Mouse (Mus musculus) heart, embryonic 10.5 days (tissue): ENCODE measurements at regions not wholly inside any gene's neighbourhood (a gene's known extent, or its start where the extent isn't known, plus 50 kb on each side); places are given as distances from the start of the nearest gene placed in this dataset.

Source experiments
- DNase-seq: peaks from one replicate; pipeline ENCODE4 v3.0.0-alpha.2; 2017; ENCODE audit warnings: low spot score
- H3K27ac ChIP-seq: fragments of 300-500 bp; sonication (generic); 2 replicates; pipeline ENCODE4 v1.5.1; 2016; ENCODE audit warnings: mild to moderate bottlenecking
- H3K27me3 ChIP-seq: fragments of 300-500 bp; sonication (generic); 2 replicates; pipeline ENCODE4 v1.6.1; 2016; ENCODE audit warnings: mild to moderate bottlenecking; ENCODE audit not compliant: poor library complexity, insufficient read depth, severe bottlenecking
- H3K36me3 ChIP-seq: fragments of 300-500 bp; sonication (generic); 2 replicates; pipeline ENCODE4 v1.6.1; 2016; ENCODE audit warnings: mild to moderate bottlenecking, moderate library complexity
- H3K4me1 ChIP-seq: fragments of 300-500 bp; sonication (generic); 2 replicates; pipeline ENCODE4 v1.6.1; 2016; ENCODE audit warnings: mild to moderate bottlenecking
- H3K4me3 ChIP-seq: fragments of 300-500 bp; sonication (generic); 2 replicates; pipeline ENCODE4 v1.5.1; 2016; ENCODE audit warnings: mild to moderate bottlenecking, moderate library complexity
- H3K9me3 ChIP-seq: fragments of 300-500 bp; sonication (generic); 2 replicates; pipeline ENCODE4 v1.6.1; 2016; ENCODE audit warnings: mild to moderate bottlenecking, moderate library complexity
- WGBS: fragments of 180-500 bp; shearing (Covaris S2); methylation state at CpG from one replicate; pipeline ENCODE4 v1.1.7; 2016; 5-methylcytosine and 5-hydroxymethylcytosine counted together

- Histone ChIP-seq H3K27ac (no peak overlapping the region), H3K27me3 (no peaks in the 10 kb centered on the region), H3K4me3 (no peak overlapping the region), H3K9me3 (no peaks in the 10 kb centered on the region), H3K4me1 (peaks cover 21% of the 10 kb centered on the region), H3K36me3 (no peaks in the 10 kb centered on the region)
- WGBS = 85% methylated on average over 7 of the region's 7 CpGs
- no peak for DNase-seq
Observed at GRCm38 (mm10) chr13:97538441-97538840, 222.0 kb downstream of the Gm10260 start.

GRCm38 (mm10) chr13:97537686-97538085, 222.7 kb downstream of the Gm10260 start:
- Histone ChIP-seq H3K4me3 (no peak overlapping the region), H3K9me3 (no peaks in the 10 kb centered on the region), H3K27ac (no peak overlapping the region), H3K4me1 (peaks cover 28% of the 10 kb centered on the region), H3K36me3 (no peaks in the 10 kb centered on the region), H3K27me3 (no peaks in the 10 kb centered on the region)
- WGBS = 79% methylated on average over 7 of the region's 7 CpGs
- no peak for DNase-seq

DNA sequence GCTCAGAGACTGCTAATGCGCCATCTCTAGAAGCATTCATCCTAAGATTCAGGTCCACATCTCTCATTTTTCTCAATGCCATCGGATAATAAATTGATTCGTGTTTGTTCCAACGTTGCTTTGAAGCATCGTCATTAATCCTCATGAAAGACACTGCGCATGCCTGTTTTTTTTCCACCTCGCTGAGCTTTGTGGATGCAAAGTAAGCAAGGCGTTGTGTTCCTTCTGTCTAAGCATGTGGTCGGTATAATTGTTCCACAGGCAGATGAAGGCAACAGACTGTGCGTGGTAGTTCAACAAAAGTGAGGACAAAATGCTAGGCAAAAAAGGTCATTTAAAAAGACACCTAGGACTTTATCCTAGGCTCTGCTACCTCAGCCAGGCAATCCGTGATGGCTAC, 223.2 kb downstream of the Gm10260 start:
- H3K9me3 ChIP-seq = no peaks in the 10 kb centered on the region
- H3K4me3 ChIP-seq = no peak overlapping the region
- H3K4me1 ChIP-seq = peaks cover 29% of the 10 kb centered on the region
- DNase-seq = no peak
- WGBS = 86% methylated on average over 11 of the region's 11 CpGs
- H3K27me3 ChIP-seq = no peaks in the 10 kb centered on the region
- no peak overlapping the region for H3K27ac ChIP-seq
- H3K36me3 ChIP-seq = no peaks in the 10 kb centered on the region

- Histone ChIP-seq H3K27me3 (no peaks in the 10 kb centered on the region), H3K4me1 (peaks cover 38% of the 10 kb centered on the region), H3K9me3 (no peaks in the 10 kb centered on the region), H3K27ac (peak overlapping the region; percentile 47), H3K4me3 (no peak overlapping the region), H3K36me3 (no peaks in the 10 kb centered on the region)
- WGBS = 59% methylated on average over 11 of the region's 11 CpGs
- peak; percentile 81 for DNase-seq
Observed at GRCm38 (mm10) chr13:97533896-97534666, 226.4 kb downstream of the Gm10260 start.

GRCm38 (mm10) chr13:97531181-97531580, 229.3 kb downstream of the Gm10260 start:
- H3K36me3 ChIP-seq = no peaks in the 10 kb centered on the region
- no peak overlapping the region for H3K4me3 ChIP-seq
- peaks cover 46% of the 10 kb centered on the region for H3K4me1 ChIP-seq
- DNase-seq = no peak
- WGBS = 82% methylated on average over 2 of the region's 2 CpGs
- no peaks in the 10 kb centered on the region for H3K27me3 ChIP-seq
- H3K9me3 ChIP-seq = no peaks in the 10 kb centered on the region
- no peak overlapping the region for H3K27ac ChIP-seq

DNA sequence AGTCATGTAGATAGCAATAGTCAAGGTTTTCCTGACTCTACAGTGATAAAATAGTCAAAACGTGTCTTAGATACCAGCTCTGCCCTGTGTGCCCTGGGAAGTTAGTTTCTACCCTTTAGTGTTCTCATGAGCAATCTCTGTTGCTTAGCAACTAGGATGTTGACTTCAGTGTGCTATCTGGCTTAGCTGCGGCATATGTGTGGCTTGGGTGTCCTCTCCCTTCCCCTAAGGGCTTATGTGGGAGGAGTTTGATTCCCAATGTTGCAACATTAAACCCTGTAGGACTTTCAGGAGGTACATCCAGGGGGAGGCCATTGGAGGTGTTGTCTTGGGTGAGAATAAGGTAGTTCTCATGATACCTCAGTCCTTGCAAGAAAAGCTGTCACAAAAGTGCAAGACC, 229.9 kb downstream of the Gm10260 start:
- no peak overlapping the region for H3K27ac ChIP-seq
- DNase-seq = no peak

GRCm38 (mm10) chr13:97527958-97528357, 232.5 kb downstream of the Gm10260 start:
- Histone ChIP-seq H3K27ac (no peak overlapping the region), H3K4me1 (peaks cover 43% of the 10 kb centered on the region), H3K27me3 (no peaks in the 10 kb centered on the region), H3K9me3 (no peaks in the 10 kb centered on the region), H3K4me3 (no peak overlapping the region), H3K36me3 (no peaks in the 10 kb centered on the region)
- no peak for DNase-seq
- WGBS = 88% methylated on average over 2 of the region's 2 CpGs

More for the DNA sequence above, 229.9 kb downstream of the Gm10260 start:
- Histone ChIP-seq H3K36me3 (no peaks in the 10 kb centered on the region), H3K4me1 (peaks cover 46% of the 10 kb centered on the region), H3K27me3 (no peaks in the 10 kb centered on the region), H3K9me3 (no peaks in the 10 kb centered on the region), H3K4me3 (no peak overlapping the region)
- 15% methylated on average over 2 of the region's 2 CpGs for WGBS

DNA sequence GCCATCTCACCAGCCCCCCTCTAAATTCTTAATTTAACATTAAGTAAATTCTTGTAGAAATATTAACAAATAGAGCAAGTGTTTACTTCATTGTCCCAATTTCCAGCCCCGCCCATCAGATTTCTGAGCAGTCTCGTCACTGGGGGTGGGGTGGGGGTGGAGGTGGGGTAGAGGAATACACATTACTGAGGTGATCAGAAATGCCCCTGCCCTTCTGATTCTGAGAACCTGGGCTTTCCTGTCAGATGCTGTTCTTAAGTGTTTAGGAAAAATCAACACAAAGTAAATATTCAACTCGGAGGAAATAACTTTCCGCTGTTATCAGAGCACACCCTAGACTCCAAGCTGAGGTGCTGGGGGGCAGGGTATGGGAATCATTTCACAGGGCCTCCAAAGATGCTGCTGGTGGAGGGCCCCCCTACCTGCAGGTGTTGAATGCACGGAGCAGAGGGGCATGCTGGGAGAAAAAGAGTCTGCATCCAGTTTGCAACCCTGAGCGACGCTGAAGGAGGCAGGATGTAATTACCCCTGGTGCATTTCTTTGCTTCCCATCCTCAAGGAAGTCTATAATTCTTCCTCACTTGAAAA, 235.5 kb downstream of the Gm10260 start:
- 57% methylated on average over 7 of the region's 7 CpGs for WGBS
- Histone ChIP-seq H3K36me3 (no peaks in the 10 kb centered on the region), H3K27ac (no peak overlapping the region), H3K9me3 (no peaks in the 10 kb centered on the region), H3K4me1 (peaks cover 32% of the 10 kb centered on the region), H3K4me3 (no peak overlapping the region), H3K27me3 (no peaks in the 10 kb centered on the region)
- DNase-seq = no peak

DNA sequence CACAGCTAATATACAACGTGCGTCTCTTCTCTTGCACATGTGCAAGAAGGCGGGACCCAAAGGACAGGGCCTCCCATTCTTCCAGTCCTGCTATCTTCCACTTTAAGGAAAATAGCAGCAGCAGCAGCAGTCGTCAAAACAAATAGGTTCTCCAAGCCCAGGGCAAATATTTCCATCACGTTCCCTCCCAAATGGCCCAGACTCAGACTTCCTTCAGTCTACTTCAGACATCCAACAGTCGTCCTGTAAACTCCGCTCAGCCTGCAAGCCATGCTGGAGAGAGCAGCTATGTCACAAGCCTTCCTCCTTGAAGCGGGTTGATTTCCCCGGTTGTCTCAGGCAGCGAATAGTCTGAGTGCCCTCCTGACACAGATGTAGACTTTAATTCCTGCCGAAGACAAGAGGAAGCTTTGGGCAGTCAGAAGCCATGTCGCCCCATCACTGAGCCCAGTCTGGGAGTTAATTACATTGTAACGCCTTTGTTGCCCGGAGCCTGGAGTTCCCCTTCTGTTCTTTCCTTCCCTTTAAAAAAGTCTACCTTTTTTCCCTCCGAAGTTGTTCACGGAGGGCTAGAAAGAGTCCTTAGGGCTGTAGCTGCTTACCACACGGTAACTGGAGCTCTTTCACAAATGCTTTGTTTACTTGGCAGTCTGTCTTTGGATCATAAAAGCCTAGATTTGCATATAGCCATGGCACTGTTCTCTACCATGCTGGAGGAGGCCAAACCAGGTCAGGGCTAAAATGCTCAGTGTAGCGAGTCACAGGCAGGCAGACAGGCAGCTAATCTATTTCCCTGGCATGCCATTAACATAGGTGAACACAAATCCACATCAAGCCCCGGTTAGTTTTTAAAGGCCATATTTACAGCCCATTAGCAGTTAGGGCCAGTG, 236.7 kb downstream of the Gm10260 start:
- peak; percentile 80 for DNase-seq
- Histone ChIP-seq H3K4me3 (no peak overlapping the region), H3K9me3 (no peaks in the 10 kb centered on the region), H3K4me1 (peaks cover 26% of the 10 kb centered on the region), H3K27me3 (no peaks in the 10 kb centered on the region), H3K27ac (peak overlapping the region; percentile 37), H3K36me3 (no peaks in the 10 kb centered on the region)
- WGBS = 48% methylated on average over 19 of the region's 19 CpGs

- no peak for DNase-seq
- H3K36me3 ChIP-seq = no peaks in the 10 kb centered on the region
- no peaks in the 10 kb centered on the region for H3K9me3 ChIP-seq
- no peak overlapping the region for H3K27ac ChIP-seq
- H3K4me1 ChIP-seq = peaks cover 19% of the 10 kb centered on the region
- 80% methylated on average over 13 of the region's 13 CpGs for WGBS
- no peak overlapping the region for H3K4me3 ChIP-seq
- no peaks in the 10 kb centered on the region for H3K27me3 ChIP-seq
Observed at GRCm38 (mm10) chr13:97520988-97521547, 239.4 kb downstream of the Gm10260 start.

GRCm38 (mm10) chr13:97516731-97517130, 243.7 kb downstream of the Gm10260 start:
- DNase-seq = no peak
- no peaks in the 10 kb centered on the region for H3K36me3 ChIP-seq
- WGBS = 82% methylated on average over 4 of the region's 4 CpGs
- peaks cover 3% of the 10 kb centered on the region; the same call in 1 of the 2 replicates for H3K27me3 ChIP-seq
- no peaks in the 10 kb centered on the region for H3K9me3 ChIP-seq
- H3K4me1 ChIP-seq = peaks cover 8% of the 10 kb centered on the region
- no peak overlapping the region for H3K27ac ChIP-seq
- no peak overlapping the region for H3K4me3 ChIP-seq

GRCm38 (mm10) chr13:97514421-97515066, 245.9 kb downstream of the Gm10260 start:
- Histone ChIP-seq H3K27ac (no peak overlapping the region), H3K27me3 (peaks cover 3% of the 10 kb centered on the region; the same call in 1 of the 2 replicates), H3K36me3 (no peaks in the 10 kb centered on the region), H3K4me1 (peaks cover 15% of the 10 kb centered on the region), H3K4me3 (peak overlapping the region; percentile 13; the same call in 1 of the 2 replicates), H3K9me3 (no peaks in the 10 kb centered on the region)
- no peak for DNase-seq
- WGBS = 37% methylated on average over 21 of the region's 21 CpGs
